Mouse (Mus musculus) heart, adult 18-20 months (tissue): ENCODE data around the gene 3110018I06Rik. TPM values are rescaled to one million over a fixed set of nuclear protein-coding genes. Genes with fewer than 3 reads are reported as not detected.
A peak's percentile ranks its signal among the peaks of the same experiment; 100 is the strongest.

Experiments used
- DNase-seq, 2 experiments: peaks; one replicate each; pipeline ENCODE4 v3.0.0; 2021 to 2022; ENCODE audit warnings: mixed read lengths in 1 of 2
- long read RNA-seq, 2 experiments: library from polyadenylated mRNA; stranded (forward); transcript quantifications; one replicate each; pipeline ENCODE4 v2.0.0; 2021
- total RNA-seq, 2 experiments: library from RNA; stranded (reverse); gene quantifications; 2 replicates each; pipeline ENCODE4 v1.2.3; 2021

Gene 3110018I06Rik
- total RNA-seq = not detected
- long read RNA-seq, experiment 1 = 0 reads
- long read RNA-seq, experiment 2 = 0 reads

DNA sequence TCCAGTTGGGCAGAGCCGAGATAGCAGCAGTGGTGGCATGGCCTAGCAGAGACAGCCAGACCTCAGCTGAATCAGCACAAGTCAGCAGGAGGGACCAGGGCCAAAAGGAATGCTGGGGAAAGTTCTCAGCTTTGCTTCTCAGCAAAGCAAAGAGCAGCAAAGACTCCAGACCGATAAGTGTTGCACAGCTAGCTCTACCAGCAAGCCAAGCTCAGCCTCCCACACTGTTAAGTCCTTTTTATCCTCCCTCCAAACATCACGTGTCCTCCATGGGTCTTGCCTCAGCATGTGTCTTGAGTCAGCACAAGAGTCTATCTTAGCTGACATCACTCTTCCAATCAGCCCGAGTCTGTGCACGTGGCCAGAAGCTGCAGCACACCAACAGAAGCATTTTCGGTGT lies at the start of gene 3110018I06Rik:
3110018I06Rik (plus strand) TSS at position 262 of the 400 bp plus-strand sequence.
- DNase-seq = no peak

DNA sequence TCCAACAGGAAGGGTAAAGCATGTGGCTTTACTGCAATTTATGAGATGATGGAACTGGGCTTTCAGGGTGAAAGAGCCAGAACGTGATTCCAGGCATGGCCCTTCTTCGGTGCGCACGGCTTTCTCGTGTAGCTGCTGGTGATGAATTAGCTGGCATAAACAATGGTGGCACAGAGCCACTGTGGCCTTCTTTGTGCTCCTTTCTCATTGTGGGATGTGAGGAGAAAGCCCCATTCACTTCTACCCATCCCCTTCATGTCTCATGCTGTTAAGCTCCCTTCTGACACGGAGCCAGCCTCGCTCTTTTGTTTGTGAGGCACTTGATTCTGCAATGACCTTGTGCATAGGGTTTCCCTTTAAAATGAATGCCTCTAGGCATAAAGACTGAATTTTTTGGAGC lies 43.8 kb upstream of the 3110018I06Rik start:
- DNase-seq = no peak

DNA sequence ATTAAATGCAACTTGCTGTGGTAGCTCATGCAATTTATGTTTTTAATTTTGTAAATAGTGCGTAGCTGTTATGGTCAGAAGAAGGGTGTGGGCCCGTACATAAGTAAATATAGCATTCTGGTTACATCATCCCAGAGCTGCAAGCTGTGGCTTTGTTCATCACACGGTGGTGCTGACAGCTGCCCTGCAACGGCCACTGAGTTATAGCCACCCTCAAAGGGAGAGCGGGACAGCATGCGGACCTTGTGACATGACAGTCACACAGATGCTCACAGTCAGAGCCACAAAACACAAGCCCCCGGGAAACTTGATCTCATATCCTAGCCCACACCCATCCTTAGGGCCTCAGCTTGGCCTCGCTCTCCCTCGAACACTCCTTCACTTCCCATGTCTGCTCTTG lies 30.6 kb upstream of the 3110018I06Rik start:
- DNase-seq = no peak

DNA sequence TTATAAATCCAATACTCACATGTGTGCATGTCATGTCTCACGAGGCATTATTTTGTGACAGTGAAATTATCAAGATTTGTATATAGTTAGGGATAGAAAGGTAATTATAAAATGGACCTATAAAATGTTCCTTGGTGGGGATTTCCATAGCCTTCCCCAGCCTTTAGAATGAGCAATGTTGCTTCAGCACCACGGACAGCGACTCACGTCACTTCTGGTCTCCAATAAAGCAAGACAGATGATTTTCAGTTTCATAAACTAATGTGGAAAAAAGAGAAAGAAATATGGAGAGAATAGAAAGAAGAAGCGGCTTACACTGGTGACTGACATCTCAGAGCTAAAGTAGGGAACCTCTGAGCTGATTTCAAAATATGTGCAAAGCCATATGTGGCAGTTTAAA lies 23.7 kb upstream of the 3110018I06Rik start:
- DNase-seq = peak in 1 of 2 experiments; percentile 68

DNA sequence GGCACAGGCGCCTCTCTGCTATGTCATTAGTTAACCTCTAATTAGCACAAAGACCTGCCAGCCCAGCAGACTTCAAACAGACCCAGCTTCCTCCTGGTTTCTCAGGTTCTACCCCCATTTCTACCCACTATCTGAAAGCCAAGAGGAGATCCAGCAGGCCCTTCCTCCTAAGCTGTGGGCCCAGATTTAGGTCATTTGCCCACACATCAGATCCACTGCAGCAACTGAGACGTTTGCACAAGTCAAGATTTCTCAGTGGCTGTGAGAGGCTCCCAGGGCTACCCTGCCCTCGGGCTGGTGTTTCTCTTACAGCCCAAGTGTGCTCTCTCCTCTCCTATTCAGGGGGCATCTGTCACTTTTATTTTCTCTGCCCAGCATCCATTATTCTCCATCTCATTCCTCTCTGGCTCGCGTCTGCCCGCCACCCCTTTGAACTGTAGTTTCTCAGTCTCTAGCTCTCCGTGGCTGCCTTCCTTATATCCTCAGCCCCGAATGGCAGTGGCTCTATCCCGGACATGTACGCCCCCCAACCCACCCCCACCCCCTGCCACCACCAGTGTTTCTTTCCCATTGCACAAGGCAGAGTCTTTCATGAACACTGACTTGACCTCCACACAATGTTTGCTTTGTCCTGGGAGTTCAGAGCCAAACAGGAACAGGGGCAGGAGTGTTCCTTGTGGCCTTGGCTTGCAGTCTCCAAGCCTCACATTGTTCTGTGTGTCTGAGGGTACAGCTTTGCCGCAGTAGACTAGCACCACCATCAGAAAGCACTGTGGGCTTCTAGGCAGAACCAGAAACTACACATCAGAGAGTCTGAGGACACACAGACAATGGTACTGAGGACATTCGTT lies 11.8 kb upstream of the 3110018I06Rik start:
- DNase-seq = no peak

DNA sequence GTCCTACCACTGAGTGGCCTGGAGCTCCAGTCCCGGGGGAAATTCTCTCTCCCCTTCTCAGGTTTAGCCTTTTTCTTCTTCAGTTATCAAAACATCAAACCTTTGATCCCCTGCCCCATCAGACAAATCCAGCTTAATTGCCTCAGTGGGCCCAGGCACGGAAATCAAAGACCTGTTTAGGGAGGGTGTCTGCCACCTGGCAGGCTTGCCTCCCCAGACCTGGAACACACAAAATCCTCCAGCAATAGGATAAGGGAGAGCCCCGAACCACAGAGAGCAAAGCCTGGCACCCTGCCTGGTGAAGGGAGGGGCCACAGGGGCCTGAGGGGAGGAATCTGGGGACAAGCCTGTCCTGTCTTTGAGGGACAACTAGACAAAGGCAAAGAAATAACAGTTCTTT lies 9.1 kb upstream of the 3110018I06Rik start:
- DNase-seq = no peak

DNA sequence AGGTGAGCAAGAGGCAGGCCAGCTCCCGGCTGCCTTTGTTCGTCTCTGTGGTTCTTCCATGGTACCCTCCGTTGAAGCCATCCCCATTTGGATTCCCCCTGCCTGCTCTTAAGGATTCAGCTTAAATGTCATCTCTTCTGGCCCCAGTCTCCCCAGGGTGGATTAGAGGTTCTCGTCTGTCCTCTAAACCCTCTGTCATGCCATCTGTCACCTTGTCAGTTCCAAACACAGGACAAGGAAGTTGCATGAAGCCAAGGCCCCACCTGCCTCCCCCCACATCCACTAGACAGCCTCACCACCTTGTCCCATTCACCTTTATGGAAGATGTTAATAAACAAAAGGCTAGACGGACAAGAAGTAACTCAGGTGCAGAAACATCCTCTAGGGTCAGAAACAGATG lies 5.4 kb upstream of the 3110018I06Rik start:
- no peak for DNase-seq

DNA sequence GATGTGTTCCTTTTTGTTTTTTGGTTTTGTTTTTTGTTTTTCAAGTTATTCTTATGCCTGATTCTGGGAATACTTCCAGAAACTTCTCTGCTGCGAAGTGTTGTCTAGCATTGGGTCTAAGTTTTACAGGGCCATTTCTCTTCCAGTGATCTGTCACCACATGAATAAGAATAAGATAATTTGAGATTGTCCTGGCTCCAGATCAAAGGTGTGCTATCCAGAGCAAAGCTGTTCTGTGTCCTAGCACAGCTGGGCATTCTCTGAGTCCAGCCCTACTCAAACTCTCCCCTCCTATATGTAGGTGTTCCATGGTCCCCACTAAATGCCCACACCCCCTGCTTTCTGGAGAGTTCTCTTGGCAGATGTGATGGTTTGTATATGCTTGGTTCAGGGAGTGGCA lies 2.9 kb downstream of the 3110018I06Rik start:
- no peak for DNase-seq

DNA sequence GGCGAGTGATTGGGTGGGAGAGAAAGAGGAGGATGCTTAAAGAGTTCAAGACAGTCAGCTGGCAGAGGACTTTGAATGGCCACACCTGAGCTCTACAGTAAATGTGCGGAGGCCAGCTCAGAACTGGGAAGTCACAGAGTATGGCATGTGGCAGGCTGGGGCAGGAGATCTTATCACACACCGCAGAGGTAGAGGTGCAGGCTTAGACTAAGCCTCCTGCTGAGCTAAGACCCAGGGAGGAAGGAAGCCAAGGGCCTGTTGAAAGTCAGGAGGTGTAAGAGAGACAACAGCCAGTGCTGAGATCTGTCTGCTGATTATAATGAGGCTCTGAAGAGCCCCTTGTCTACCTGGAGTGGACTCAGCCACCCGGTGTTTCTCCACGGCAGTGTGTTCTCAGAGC lies 8.5 kb downstream of the 3110018I06Rik start:
- DNase-seq = no peak

DNA sequence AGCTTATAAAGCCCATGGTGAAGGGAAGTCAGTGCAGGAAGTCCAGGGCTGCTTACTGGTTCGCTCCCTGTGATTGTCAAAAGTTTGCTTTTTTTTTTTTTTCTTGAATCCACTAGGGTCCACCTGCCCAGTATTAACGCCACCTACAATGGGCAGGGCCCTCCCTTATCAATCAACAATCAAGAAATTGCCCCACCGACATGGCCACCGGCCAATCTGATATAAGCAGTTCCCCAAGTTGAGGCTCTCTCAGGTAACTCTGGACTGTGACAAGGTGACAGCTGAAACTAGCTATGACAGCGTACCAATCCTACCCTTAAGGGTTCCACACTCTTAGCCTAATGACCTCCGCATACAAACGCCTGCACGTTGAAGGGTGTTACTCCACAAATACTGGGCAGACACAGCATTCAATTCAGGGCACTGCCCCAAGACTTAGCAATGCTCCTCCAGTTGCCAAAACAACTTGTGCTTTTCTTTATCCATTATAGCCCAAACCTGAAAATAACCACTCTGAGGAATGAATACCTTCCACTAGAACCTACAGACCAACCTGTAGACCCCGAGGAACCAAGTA lies 21.3 kb downstream of the 3110018I06Rik start:
- DNase-seq = no peak

DNA sequence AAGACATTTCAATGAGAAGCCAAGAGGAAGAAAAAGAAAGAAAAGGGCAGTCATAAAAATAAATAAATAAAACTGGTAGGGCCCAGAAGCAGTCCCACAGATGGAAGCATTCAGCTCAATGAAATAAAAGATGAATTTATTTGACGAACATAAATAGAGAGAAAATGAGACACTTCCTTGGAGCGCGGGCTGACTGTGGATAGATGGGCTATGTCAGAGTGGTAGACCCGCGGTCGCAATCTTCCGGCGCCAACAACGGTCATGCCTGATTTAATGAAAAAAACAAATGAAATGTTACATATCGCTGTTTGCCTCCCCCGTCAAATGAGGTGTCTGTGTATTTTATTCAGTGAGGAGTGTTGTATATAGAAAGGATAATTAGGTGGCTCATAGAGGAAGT lies 22.7 kb downstream of the 3110018I06Rik start:
- no peak for DNase-seq

DNA sequence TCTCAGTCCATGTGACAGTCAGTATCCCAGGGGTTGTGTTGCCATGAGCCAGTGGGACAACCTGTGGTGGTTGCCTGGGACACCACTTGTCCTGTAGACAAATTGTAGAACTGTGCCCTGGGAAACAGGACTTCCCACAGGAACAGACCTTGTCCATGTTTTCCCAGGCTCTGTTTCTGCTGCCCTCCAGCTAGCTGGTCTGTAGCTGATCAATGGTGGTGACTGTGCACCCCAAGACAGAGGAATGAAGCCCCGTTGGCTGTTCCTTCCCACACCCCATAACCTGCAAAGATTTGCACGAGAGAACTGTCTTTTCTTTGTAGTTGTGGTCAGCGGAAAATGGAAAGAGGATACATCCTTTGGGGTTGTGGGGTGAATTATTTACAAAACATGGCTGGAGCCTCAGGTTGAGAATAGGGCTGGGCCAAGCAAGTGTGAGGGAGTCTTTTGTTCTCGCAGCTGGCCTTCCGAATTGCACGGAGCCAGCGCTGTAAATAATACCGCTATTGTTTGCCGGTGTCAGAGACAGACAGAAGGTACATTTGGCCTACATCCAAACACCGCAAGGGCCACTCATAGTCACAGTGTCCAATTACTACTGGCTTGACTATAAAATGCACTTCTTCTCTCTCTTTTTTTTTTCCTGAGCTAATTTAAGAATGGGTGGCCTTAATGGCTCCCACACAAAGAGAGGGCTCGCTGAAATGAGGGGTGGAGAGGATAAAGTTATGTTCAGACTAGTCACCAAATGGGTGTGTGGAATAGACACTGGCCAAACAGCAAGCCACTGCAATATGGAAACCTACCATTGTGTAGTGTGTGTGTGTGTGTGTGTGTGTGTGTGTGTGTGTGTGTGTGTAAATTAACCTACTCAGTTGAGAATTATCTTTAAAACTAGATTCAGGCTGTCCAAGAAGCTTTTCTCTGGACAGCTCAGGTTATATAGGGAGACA lies 28.1 kb downstream of the 3110018I06Rik start:
- DNase-seq = no peak

DNA sequence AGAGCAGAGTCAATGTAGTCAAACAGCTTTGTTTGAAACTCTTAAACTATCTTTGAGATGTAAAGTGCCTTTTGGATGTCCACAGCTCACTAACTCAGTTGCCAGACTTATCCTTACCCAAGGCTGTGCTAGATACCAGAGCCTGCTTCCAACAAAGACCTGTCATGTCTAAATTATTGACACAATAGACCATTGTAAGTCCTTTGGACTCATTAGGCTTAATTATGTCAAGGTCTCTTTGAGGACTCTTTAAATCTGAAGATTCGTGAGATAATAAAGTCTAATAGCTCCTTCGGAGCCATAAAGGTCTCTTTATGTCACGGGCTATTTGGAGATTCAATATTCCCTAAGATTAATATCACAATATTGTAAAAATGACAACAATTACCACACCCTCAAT lies 32.5 kb downstream of the 3110018I06Rik start:
- DNase-seq = no peak

DNA sequence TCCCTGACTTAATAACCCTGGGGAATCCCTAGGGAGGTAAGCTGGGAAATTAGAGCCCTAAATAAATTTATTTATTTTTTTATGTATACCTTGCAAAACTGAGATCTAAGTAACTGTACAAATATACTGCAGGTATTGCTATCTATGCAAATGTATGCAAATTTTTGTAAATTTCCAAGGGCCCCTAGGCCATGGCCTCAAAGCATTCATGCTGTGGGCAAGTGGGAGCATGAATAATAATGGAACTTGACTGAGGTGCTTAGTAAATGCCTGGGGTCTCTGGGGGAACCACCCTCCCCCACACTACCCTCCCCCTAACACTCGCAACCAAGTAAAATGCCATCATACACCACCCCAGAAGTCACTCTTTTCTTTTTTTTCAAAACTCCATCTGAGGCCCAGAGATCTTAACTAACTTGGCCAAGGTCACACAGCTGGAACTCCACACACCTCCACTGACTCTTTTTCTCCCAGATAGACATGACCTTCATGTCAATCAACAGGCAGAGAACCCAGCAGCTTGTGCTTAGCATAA lies 40.0 kb downstream of the 3110018I06Rik start:
- no peak for DNase-seq

DNA sequence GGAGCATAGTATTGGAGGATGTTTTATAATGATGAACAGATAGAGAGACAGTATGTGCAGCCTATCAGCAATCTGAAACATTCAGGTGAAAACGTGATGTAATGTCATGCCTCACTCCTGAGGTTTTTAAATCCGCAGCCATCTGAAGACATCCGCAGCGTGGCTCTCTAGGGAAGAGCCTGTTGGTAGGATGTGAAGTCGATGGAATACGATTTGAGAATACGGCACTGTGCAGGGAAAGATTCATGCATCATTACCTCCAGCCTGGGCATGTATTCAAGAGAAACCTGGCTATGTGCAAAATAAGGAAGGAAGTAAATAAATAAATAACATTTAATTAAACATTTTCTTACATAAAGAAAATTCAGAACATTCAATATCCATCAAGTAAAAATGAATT lies 44.4 kb downstream of the 3110018I06Rik start:
- no peak for DNase-seq
